Mouse (Mus musculus) G1E (cell line): ENCODE data around the gene Ablim1. TPM values are rescaled to one million over a fixed set of nuclear protein-coding genes. Genes with fewer than 3 reads are reported as not detected.

ENCODE experiments used
- ATAC-seq: 2 replicates; pipeline ENCODE4 v1.8.0; 2016; ENCODE audit warnings: mild to moderate bottlenecking; ENCODE audit not compliant: insufficient number of reproducible peaks, poor library complexity, low FRiP score, severe bottlenecking; ENCODE audit errors: extremely low read depth
- DNase-seq: peaks from one replicate; pipeline ENCODE4 v3.0.0; 2012; ENCODE audit warnings: low spot score
- H3K27me3 ChIP-seq: 2 replicates; pipeline ENCODE4 v1.6.1; 2012; ENCODE audit warnings: mild to moderate bottlenecking, low read length, inconsistent platforms; ENCODE audit not compliant: insufficient read depth
- H3K36me3 ChIP-seq: replicated peaks from 2 replicates; pipeline ENCODE3; 2012; ENCODE audit warnings: mild to moderate bottlenecking, inconsistent platforms
- H3K4me1 ChIP-seq: 2 replicates; pipeline ENCODE4 v1.6.1; 2012; ENCODE audit warnings: low read depth, low read length, inconsistent platforms, mixed read lengths; ENCODE audit not compliant: insufficient read depth
- H3K4me3 ChIP-seq: 2 replicates; pipeline ENCODE4 v1.5.1; 2012; ENCODE audit warnings: low read depth, mild to moderate bottlenecking, inconsistent platforms, low read length, moderate library complexity, mixed read lengths
- H3K9me3 ChIP-seq: replicated peaks from 2 replicates; pipeline ENCODE4 v1.6.1; 2012; ENCODE audit warnings: inconsistent platforms
- CTCF ChIP-seq: IDR thresholded peaks from 2 replicates; pipeline ENCODE4 v1.5.1; 2012; ENCODE audit warnings: low read depth, low read length, inconsistent platforms, mixed read lengths
- GATA1 ChIP-seq: IDR thresholded peaks from 2 replicates; pipeline ENCODE4 v1.6.1; 2012; ENCODE audit warnings: borderline replicate concordance, low read length, inconsistent platforms, mixed read lengths
- GATA2 ChIP-seq: IDR thresholded peaks from 2 replicates; pipeline ENCODE4 v1.6.1; 2012; ENCODE audit warnings: low read depth, low read length, inconsistent platforms, borderline replicate concordance
- POLR2AphosphoS5 ChIP-seq: IDR thresholded peaks from 2 replicates; pipeline ENCODE4 v1.6.1; 2012; ENCODE audit warnings: low read depth, low read length, inconsistent platforms; ENCODE audit not compliant: insufficient replicate concordance
- TAL1 ChIP-seq: conservative IDR thresholded peaks from 2 replicates; pipeline ENCODE4 v1.6.1; 2012; ENCODE audit warnings: low read depth, low read length, inconsistent platforms, mixed read lengths
- polyA plus RNA-seq: library from polyadenylated mRNA; stranded (reverse); fragments of >175 nt; gene quantifications from 2 replicates; pipeline ENCODE4 v1.2.3, GENCODE M21; 2012
- total RNA-seq, 2 experiments: library from RNA; stranded (forward) in 1 of 2; stranded (reverse) in 1 of 2; fragments of 200-1000 nt in 1 of 2; fragments of >200 nt in 1 of 2; fragmentation: Nextera tagmentation in 1 of 2; gene quantifications; 2 replicates each; pipeline ENCODE4 v1.2.3; 2014 to 2017

Gene Ablim1
- total and polyA plus RNA-seq, 3 experiments = 0.08 to 0.71 TPM; not detected in 1

GRCm38 (mm10) chr19:57266374-57267085, 48.2 kb downstream of the Ablim1 start:
- DNase-seq (no peak), ATAC-seq (no peak)
- TF ChIP-seq GATA1 = no peak
- TF ChIP-seq CTCF = no peak
- TF ChIP-seq GATA2 = no peak
- no peak for TF ChIP-seq TAL1
- TF ChIP-seq POLR2AphosphoS5 = no peak
- Histone ChIP-seq H3K9me3 (no peaks in the 10 kb centered on the region), H3K27me3 (no peaks in the 10 kb centered on the region), H3K36me3 (no peaks in the 10 kb centered on the region), H3K4me1 (no peaks in the 10 kb centered on the region), H3K4me3 (no peak overlapping the region)

DNA sequence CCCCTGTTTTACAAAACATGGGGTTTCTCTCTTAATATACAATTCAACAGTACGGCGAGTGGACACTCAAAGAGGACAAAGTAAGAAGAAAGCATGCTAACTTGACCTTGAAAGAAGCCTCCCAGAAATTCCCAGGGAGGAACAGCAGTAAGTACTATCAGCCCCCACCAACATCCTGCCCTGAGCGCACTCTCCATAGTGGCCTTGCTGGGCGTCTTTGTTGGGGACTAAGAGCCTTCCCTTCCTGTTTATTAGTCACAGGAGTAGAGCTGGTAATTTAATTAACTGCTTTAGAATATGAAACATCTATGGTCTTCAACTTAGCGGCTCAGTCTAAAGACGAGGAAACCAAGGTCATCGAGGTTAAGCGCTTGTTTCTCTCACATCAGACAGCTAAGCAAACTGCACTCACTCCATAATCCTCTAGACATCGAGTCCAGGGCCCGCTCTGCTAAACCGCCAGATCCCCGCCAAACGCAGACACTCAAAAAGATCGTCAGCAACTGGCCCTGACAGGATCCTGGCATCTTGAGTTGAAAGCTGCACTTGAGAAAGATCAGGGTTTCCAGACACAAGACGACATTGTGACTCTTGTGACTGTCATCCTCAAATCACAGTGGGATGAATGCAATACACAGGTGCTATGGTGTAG, 50.3 kb downstream of the Ablim1 start:
- H3K9me3 ChIP-seq = no peaks in the 10 kb centered on the region
- no peaks in the 10 kb centered on the region for H3K36me3 ChIP-seq
- ATAC-seq (no peak), DNase-seq (no peak)
- no peaks in the 10 kb centered on the region; the same call in 1 of the 2 replicates for H3K27me3 ChIP-seq
- H3K4me1 ChIP-seq = no peaks in the 10 kb centered on the region
- H3K4me3 ChIP-seq = no peak overlapping the region
- TF ChIP-seq TAL1 = no peak
- no peak for TF ChIP-seq GATA2
- no peak for TF ChIP-seq GATA1
- TF ChIP-seq CTCF = no peak
- no peak for TF ChIP-seq POLR2AphosphoS5

- ATAC-seq (no peak), DNase-seq (no peak)
- Histone ChIP-seq H3K4me3 (no peak overlapping the region), H3K4me1 (no peaks in the 10 kb centered on the region), H3K36me3 (no peaks in the 10 kb centered on the region), H3K9me3 (no peaks in the 10 kb centered on the region), H3K27me3 (no peaks in the 10 kb centered on the region; the same call in 1 of the 2 replicates)
- TF ChIP-seq GATA2 (no peak), GATA1 (no peak), CTCF (no peak), POLR2AphosphoS5 (no peak), TAL1 (no peak)
Measured at GRCm38 (mm10) chr19:57257801-57258200, 56.9 kb downstream of the Ablim1 start.

DNA sequence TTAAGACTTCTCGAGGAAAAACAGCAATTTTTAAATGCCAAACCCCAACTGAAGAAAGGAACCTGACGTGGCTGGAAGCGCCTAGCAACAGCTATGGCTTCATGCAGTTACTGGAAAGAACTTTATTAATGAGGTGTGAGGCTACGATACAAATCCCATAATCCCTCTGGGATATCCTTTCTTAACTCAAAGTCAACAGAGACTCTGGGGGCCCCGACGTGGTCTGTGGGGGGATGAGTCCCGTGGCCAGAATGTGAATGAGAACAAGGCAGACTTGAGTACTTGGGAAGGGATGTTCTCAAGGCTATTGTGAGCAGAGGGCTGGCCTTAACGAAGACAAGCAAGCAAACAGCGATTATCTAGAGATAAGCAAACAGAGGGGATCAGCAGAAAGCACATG, 58.1 kb downstream of the Ablim1 start:
- no peak for DNase-seq
- Histone ChIP-seq H3K4me3 (no peak overlapping the region), H3K4me1 (no peaks in the 10 kb centered on the region), H3K9me3 (no peaks in the 10 kb centered on the region), H3K27me3 (no peaks in the 10 kb centered on the region; the same call in 1 of the 2 replicates), H3K36me3 (no peaks in the 10 kb centered on the region)
- ATAC-seq = no peak
- TF ChIP-seq POLR2AphosphoS5 (no peak), GATA2 (no peak), GATA1 (no peak)

- TF ChIP-seq POLR2AphosphoS5 = no peak
- TF ChIP-seq GATA1 = no peak
- TF ChIP-seq TAL1 = no peak
- no peak for TF ChIP-seq CTCF
- no peak for TF ChIP-seq GATA2
- DNase-seq (no peak), ATAC-seq (no peak)
- Histone ChIP-seq H3K4me3 (no peak overlapping the region), H3K36me3 (no peaks in the 10 kb centered on the region), H3K9me3 (no peaks in the 10 kb centered on the region), H3K4me1 (no peaks in the 10 kb centered on the region), H3K27me3 (no peaks in the 10 kb centered on the region)
Measured at GRCm38 (mm10) chr19:57255157-57255556, 59.6 kb downstream of the Ablim1 start.

DNA sequence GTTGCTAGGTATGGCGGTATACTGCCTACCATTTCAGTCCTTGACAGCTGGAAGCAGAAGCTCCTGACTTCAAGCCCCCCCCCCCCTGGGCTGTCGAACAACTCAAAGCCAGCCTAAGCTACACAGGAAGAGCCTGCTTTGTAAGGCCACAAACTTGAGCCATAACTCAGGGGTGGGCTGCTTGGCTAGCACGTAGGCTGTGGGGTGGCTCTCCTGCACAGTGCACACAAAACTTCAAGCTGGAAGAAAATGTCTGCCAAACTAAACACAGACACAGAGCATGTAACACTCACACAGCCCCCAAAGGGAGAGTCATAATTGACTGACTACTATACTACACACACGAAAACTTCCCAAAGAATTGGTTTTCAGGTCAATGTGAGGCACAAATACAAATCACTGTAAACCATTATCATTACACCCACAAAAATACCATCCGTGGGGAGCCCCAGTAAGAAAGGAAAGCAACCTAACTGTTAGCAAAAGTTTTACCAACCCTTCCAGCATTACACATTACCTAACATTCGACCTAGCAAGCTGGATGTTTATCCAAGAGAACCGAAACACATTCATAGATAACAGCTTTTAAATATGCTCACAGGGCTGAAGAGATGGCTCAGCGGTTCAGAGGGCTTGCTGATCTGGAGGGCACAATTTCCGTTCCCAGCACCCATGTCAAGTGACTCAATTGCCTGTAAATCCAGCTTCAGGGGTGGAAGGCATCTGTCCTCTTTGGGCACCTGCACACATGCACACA, 61.8 kb downstream of the Ablim1 start:
- Histone ChIP-seq H3K4me1 (no peaks in the 10 kb centered on the region), H3K4me3 (no peak overlapping the region), H3K9me3 (no peaks in the 10 kb centered on the region), H3K27me3 (no peaks in the 10 kb centered on the region), H3K36me3 (no peaks in the 10 kb centered on the region)
- ATAC-seq (no peak), DNase-seq (no peak)
- TF ChIP-seq POLR2AphosphoS5 = no peak
- TF ChIP-seq CTCF = no peak
- TF ChIP-seq GATA2 = no peak
- TF ChIP-seq GATA1 = no peak
- no peak for TF ChIP-seq TAL1
